Mouse (Mus musculus) gastrocnemius, postnatal 14 days (tissue): Measurements from ENCODE around the gene Vamp2. TPM values are rescaled to one million over a fixed set of nuclear protein-coding genes. Genes with fewer than 3 reads are reported as not detected.

Experiments
- DNase-seq: peaks from one replicate; pipeline ENCODE4 v3.0.0; 2021; ENCODE audit warnings: mixed read lengths
- intact Hi-C: fragments of 180-260 bp; cut with DNase I; formaldehyde crosslinking; loops from one replicate; pipeline ENCODE4 v1.15.1; 2025; ENCODE audit warnings: low total_unique reads
- long read RNA-seq, 2 experiments: library from polyadenylated mRNA; stranded (forward); transcript quantifications; one replicate each; pipeline ENCODE4 v2.0.0; 2021
- total RNA-seq, 2 experiments: library from RNA; stranded (reverse); gene quantifications; 2 replicates each; pipeline ENCODE4 v1.2.3; 2021

The Vamp2 gene
- 10 to 100 TPM; 37.9 to 39.7 TPM for total RNA-seq
- long read RNA-seq, experiment 1, transcript Vamp2-201 (5 exons, 2,205 nt): major isoform, 37 of 44 reads
- long read RNA-seq, experiment 1, partial matches to known transcripts: 3 of 44 reads
- long read RNA-seq, experiment 1, other reads (novel, unspliced or antisense): 2 of 44 reads
- long read RNA-seq, experiment 2, transcript Vamp2-201 (5 exons, 2,205 nt): major isoform, 36 of 44 reads
- long read RNA-seq, experiment 2, partial matches to known transcripts: 2 of 44 reads
- long read RNA-seq, experiment 2, other reads (novel, unspliced or antisense): 1 of 44 reads

DNA sequence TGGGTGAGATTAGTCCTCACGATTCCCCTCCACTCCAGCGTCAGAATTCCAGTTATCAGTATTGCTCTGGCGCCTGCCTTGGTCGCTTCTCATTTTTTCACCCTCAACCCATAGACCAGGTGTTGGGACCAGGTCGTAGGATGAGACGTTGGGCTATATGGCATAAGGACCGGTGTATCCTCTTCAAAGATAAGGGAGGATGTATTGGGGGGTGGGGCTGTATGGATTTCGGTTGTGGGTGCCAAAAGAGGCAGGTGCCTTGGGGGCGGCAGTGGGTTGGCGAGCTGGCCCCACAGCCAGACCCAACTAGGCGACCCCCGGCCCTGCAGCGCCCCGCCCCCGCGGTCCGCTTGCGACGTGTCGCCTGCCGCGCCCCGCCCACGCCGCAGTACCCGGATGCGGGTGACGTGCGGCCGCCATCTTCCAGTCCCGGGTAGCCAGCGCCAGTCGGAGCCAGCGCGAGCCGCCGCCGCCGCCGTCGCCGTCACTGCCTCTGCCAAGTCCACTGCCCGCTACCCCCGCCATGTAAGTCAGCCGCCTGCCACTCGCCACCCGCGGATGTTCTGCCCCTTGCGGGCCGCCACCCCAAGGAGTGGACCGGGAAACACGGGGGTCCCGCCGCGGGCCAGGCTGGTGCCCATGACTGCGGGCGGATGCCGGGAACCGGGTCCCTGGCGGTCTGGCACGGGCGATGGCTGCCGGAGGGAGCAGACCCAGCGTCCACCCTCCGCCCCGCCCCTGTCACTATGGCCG is at the start of gene Vamp2:
Vamp2 (plus strand) TSS at position 388 of the 753 bp plus-strand sequence.
- intact Hi-C loops: no loop called here
- DNase-seq: peak; percentile 92

DNA sequence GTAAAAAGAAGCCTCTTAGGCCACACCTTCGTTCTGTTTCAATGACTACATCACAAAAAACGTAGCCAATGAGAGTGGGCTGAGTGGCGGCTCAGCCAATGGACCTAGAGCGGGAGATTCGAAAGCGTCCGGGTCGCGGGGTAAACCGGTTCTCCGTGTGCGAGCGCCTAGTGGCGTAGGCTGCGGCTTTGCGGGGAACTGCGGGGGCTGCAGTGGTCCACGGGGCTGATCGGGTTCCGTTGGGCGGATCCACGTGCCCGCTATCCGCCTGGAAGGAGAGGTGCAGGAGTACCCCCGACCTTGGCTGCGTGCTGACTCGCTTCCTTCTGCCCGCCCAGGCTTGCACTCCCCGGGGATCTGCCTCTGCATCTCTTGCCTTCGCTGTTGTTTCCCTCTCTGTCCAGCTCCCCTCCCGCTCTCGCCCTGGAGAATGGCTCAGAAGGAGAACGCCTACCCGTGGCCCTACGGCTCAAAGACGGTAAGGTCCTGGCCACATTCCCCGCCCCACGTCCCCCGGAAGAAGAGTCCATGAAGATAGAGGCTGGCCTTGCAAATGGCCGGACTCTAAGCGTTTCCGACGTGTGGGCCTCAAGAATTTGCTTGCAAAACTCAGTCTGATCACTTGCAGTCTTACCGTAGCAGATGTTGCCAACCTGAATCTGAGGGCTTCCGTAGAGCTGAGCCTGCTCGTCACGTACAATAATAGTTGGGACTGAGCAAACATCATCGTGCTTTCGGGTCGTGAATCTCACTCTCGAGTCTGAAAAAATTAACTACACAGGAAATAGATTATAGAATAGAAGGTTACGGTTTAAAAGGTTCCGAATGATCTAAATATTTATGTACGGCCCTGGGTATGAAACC is 42.5 kb upstream of the Vamp2 start, which contains the start of gene Aurkb:
Aurkb (plus strand) TSS at position 117 of the 864 bp plus-strand sequence.
- DNase-seq: peak; percentile 88
- intact Hi-C loops: no loop called here

DNA sequence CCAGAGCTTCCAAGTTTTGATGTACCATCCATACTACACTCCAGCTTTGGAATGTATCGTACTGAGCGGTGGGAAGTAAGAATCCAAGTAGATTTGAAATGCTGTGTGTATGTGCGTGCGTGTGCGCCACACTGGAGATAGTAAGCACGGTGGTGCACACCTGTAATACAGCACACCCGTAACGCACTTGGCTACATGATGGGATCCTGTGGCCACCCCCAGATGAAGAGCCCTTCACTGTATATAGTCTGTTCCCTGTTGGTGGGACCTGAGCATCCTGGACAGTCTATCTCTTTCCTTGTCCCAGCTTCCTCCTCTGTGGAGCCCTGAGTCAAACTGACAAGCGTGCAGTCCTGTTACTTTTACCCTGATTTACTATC is 41.9 kb upstream of the Vamp2 start:
- intact Hi-C loops: no loop called here
- DNase-seq: no peak

DNA sequence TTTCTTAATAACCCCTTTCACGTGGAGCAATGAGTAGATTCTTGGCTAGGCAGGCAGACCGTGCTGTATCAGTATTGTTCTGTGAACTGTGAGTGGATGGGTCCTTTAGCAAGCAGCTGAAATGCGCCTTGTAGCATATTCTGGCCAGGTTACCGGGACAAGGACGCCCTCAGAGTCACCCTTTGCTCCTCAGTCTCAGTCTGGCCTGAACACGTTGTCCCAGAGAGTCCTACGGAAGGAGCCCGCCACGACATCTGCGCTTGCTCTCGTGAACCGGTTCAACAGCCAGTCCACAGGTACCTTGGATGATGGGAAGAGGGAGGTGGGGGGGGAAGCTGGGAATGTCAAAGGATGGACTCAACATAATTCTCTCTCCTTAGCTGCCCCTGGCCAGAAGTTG is 40.7 kb upstream of the Vamp2 start:
- no peak for DNase-seq
- intact Hi-C loops: no loop called here

DNA sequence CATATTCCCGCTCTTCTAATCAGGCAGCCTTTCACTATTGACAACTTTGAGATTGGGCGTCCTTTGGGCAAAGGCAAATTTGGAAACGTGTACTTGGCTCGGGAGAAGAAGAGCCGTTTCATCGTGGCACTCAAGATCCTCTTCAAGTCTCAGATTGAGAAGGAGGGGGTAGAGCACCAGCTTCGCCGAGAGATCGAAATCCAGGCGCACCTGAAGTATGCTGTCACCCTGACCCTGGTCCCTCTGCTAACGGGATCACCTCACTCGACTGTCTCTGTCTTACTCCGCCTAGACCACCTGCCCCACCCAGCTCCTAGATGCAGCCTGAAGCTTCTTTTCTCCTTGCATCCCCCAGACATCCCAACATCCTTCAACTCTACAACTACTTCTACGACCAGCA is 40.1 kb upstream of the Vamp2 start:
- no peak for DNase-seq
- intact Hi-C loops: no loop called here

DNA sequence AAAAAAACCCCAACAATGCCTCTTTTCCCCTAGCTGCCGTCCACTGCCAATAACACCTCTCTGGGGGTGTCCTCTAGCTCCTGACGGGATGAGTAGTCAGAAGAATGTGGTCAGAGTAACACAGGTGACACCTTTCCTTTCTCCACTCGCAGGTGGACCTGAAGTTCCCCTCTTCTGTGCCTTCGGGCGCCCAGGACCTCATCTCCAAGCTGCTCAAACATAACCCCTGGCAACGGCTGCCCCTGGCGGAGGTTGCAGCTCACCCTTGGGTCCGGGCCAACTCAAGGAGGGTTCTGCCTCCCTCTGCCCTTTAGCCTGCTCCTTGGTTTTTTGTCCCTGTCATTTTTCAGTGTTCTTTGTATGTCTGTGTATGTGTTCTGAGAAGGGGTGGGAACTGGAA is 37.5 kb upstream of the Vamp2 start:
- intact Hi-C loops: no loop called here
- no peak for DNase-seq

DNA sequence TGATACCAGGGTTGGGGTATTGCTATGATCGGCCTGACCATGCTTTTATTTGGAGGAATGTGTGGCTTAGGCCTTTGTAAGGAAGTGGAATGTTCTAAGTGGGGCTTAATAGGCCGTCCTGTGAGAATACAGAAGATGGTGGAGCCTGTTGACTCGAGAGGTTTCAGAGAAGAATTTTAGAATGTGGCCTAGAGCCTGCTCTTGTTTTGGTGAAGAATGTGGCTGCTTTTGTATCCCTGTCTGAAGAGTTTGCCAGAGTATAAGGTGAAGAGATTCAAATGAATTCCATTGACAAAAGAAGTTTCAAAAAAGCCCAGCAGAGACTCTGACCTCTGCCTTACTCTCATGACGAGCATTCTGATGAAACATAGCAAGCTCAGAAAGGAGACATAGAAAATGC is 36.5 kb upstream of the Vamp2 start:
- DNase-seq: no peak
- intact Hi-C loops: no loop called here

DNA sequence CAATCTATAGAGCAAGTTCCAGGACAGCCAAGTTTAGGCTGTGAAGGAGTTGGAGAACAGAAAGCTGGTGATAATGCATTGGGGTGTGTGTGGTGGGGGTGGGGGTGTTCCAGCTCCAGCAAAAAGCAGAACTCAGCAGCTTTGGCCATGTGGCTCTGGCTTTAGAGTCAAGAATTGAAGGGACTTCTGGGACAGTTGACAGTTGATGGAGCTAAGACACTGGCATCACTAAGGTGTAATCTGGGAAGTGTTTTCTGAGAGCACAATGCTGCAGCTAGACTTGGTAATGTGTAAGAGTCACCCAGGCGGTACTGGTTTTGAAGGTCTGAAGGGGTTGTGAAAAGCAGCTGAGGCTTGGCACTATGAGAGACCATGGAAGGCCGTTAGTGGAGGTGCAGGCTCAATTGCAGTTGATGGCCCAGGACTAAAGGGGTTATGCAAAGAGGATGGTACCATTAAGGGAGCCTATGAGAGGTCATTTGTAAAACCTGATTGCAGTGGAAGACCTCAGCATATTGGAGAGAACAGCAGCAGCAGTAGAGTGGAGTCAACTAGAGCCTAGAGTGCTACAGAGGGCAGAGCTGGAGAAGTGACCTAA is 35.4 kb upstream of the Vamp2 start:
- intact Hi-C loops: no loop called here
- no peak for DNase-seq

DNA sequence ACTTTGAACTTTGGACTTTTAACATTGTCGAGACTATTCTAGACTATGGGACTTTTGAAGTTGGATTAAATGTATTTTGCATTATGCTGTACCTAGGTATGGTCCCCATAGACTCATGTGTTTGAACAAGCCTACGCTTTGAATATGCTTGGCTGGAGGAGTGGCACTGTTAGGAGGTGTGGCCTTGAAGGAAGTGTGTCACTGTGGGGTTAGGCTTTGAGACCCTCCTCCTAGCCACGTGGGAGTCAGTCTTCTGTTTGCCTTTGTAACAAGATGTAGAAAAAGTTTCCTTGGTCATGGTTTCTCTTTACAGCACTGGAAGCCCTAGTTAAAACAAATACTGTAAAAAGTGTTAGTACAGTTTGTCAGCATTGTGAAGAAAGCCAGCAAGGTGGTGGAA is 34.4 kb upstream of the Vamp2 start:
- DNase-seq: no peak
- intact Hi-C loops: no loop called here

DNA sequence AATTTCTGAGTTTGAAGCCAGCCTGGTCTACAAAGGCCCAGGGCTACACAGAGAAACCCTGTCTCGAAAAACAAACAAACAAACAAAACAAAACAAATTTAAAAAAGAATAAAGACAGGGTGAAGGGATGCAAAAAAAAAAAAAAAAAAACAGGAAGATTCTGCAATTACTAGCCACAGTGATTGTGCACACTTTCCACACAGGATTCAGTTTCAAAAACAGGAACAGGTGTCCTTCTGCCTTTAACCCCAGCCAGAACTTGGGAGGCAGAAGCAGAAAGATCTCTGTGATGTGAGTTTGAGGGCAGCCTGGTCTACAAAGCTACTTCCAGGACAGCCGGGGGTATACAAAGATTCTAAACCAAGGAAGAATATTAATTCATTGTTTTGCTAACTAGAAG is 30.0 kb upstream of the Vamp2 start:
- intact Hi-C loops: no loop called here
- no peak for DNase-seq

DNA sequence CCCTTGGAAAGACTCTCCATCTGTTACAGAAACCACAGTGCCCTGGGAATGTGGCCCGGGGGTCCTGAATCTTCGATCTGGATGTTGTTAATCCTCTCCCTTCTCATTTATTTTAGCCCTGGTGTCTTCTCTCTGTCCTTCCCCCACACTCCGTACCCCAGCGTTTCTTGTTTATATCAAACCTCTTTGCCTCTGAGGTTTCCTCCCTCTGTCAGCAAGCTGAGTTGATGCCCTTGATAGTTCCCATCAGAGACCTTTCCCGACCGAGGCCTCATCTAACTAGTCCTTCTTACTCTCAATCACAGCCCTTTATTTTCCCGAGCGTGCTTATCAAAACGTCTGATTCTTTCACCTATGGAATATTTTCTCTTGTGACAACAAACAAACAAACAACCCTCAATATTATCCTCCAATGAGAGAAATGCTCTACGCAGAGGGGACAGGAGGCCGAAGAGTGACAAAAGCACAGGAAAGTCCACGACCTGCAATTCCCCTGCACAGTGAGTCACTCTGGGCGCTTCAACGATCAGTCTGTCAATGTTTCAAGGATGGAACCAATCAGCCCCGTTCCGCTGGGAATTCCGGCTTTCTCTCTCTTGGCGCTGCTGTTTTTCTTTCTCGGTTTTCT is 29.4 kb upstream of the Vamp2 start:
- no peak for DNase-seq

DNA sequence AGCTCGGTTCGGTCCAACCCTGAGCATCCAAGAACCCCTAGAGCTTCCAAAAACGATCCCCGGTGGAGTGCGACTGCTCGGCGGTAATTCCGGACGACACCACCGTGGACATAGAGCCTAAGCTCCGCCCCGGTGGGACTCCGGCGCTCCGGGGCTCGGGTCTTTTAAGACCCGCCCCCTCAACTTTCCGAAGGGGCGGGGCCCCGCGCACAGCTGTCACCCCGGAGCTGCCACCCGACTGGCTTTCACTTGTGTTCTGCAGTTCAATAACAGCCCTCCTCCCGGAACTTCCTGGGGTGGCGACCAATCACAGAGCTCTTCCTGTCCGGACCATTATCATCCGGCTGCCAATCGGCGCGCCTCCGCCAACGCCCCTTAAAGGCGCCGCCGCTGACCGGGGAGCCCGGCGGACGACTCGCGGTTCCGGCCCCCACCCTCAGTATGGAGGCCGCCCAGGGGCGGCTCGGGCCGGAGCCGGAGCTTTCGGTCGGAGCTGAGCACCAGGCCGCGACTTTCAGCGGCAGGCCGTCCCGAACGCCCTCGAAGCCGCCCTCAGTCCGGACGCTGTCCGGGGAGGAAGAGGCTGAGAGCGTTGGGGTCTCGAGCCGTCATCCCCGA is 28.8 kb upstream of the Vamp2 start, which contains the start of gene Borcs6:
Borcs6 (plus strand) TSS at position 361 of the 618 bp plus-strand sequence.
- DNase-seq: peak; percentile 96
- intact Hi-C loops: no loop called here

More for the DNA sequence above, 29.4 kb upstream of the Vamp2 start:
- intact Hi-C loops: no loop called here

DNA sequence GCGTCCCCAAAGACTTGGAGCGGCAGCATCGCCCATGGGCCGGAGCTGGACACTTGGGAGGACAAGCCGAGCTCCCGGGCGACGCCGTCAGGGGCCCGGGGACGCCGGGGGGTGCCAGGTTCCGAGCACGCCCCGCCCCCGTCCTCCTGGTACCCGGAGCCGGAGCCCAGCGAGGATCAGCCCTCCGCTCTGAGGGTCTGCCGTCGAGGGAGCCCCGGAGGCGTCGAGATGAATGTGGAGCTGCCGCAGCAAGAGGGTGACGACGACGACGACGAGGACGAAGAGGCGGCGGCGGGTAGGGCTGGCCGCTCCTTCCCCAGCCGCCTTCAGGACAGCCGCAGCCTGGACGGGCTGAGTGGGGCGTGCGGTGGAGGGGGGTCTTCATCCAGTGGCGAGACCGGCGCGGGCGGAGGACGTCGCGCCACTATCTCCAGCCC is 28.3 kb upstream of the Vamp2 start:
- DNase-seq: peak; percentile 55
- intact Hi-C loops: no loop called here

DNA sequence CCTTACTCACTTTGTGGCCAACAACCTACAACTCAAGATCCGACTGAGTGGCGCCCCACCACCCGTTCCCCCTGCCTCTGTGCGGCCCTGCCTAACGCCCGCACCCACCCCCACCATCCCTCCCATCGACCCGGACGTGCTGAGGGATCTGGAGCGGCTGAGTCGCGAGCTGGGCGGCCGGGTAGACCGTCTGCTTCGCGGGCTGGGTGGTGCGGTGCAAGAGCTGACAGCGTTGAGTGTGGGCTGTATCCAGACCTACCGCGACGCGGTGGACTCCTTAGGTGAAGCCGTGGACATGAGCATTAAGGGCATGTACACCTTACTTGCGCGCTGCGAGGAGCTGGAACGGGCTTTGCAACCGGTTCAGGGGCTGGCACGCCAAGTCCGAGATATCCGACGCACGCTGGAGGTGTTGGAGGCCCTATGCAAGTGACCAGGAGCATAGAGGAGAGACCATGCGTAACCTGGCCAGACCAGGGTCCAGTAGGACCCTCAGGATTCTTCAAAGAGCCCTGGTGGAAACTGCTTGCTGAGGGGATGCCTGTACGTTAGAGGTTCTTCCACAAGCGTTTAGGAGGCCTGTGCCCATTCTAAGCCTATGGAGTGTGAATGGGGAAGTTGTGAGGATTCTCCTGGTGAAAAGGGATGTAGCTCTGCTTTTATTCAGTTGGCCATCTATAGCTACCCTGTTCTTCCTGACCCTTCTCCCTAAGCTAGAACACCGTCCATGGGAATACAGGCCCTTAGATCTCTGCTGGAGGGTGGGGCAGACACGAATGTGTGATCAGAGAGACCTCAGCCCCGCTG is 27.6 kb upstream of the Vamp2 start:
- DNase-seq: peak; percentile 32
- intact Hi-C loops: no loop called here

DNA sequence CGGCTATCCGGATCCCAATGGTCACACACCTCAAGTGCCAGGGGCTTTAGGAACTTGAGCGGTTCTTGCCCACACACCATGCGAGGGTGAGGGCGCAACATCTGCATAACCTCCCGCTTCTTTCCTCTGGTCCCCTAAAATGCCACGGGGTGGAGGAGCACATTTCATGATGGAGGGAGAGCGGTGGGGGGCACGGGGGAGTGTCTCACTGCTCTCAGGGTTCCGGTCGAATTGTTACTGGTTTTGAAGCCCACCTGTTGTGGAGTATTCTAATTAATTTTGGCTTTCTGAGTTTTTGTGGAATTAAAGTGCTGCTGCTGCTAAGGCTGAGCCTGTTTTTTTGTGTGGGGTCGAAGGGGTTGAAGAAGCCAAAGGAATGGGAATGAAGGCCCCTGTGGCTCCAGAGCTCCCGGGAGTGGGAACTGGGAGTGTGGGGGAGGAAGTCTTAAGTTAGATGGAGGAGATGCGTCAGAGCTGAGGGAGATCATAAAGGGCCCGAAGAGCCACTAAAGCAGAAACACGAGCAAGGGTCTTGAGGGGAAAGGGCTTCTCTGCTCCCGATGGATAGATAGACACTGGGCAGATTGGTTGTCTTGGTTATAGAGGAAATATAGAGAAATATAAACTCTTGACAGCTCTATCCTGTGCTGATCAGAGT is 26.9 kb upstream of the Vamp2 start:
- DNase-seq: no peak
- intact Hi-C loops: no loop called here

DNA sequence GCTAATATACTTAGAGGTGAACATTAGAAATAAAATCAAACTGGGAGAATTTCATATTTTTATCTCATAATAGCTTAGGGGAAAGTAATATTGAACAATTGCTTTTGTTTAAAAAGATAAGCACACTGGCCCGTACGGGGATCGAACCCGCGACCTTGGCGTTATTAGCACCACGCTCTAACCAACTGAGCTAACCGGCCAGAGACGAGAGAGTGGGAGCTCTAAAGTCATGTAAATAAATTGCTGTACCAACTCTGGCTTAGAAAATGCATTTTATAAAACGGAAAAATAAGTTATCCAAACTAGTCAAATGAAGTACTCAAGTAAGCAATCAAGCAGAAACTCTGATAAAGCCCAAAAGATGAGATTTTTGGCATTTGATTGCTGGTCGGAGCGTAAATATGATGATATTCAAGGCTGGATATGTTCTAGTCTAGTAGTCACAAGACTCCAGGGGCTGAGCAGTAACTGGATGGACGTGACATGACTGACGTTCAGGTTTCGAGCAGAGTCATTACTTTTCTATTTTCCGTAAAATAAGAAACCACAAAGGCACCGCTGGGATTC is 26.0 kb upstream of the Vamp2 start:
- intact Hi-C loops: loop anchor here (2.0 kb wide), 1 partner anchor 21 kb away; no protein-coding TSS in a partner anchor
- DNase-seq: peak; percentile 62

DNA sequence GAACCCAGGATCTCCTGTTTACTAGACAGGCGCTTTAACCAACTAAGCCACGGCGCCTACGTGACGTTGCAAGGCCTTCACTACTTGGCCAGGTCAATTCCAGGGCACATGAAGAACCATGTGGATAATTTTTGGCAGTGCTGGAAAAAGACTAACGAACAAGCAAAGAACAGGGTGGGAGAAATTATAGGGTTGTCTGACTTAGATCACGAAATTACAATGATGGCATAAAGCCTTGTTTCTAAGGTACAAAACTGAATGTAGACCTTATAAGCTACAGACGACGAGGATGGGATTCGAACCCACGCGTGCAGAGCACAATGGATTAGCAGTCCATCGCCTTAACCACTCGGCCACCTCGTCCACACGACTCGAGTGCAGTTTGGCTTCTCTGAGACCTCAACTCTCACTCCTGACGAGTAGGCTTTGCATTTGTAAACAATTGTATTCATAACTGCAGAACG is 25.5 kb upstream of the Vamp2 start:
- intact Hi-C loops: loop anchor here (2.0 kb wide), 1 partner anchor 22 kb away; no protein-coding TSS in a partner anchor
- DNase-seq: peak; percentile 89
